Mouse (Mus musculus) hindbrain, embryonic 11.5 days (tissue): Measurements from ENCODE around the gene Pdpk1. TPM values are rescaled to one million over a fixed set of nuclear protein-coding genes. Genes with fewer than 3 reads are reported as not detected.

ENCODE experiments used
- ATAC-seq: fragments of 200-750 bp; cut with Nextera tagmentation; 2 replicates; pipeline ENCODE4 v1.8.0; 2017; ENCODE audit warnings: mild to moderate bottlenecking, moderate TSS enrichment, moderate library complexity; ENCODE audit not compliant: low FRiP score
- DNase-seq: peaks from one replicate; pipeline ENCODE4 v3.0.0-alpha.2; 2015; ENCODE audit warnings: low spot score
- H3K27ac ChIP-seq: fragments of 300-500 bp; sonication (generic); 2 replicates; pipeline ENCODE4 v1.5.1; 2014; ENCODE audit warnings: mild to moderate bottlenecking, low read depth, low read length
- H3K27me3 ChIP-seq: fragments of 300-500 bp; sonication (generic); 2 replicates; pipeline ENCODE4 v1.6.1; 2014; ENCODE audit warnings: mild to moderate bottlenecking, low read length, moderate library complexity, mixed read lengths; ENCODE audit not compliant: control insufficient read depth, insufficient read depth
- H3K36me3 ChIP-seq: fragments of 300-500 bp; sonication (generic); 2 replicates; pipeline ENCODE4 v1.6.1; 2014; ENCODE audit warnings: mild to moderate bottlenecking, low read length, moderate library complexity, mixed read lengths; ENCODE audit not compliant: control insufficient read depth, insufficient read depth
- H3K4me1 ChIP-seq: fragments of 300-500 bp; sonication (generic); replicated peaks from 2 replicates; pipeline ENCODE4 v1.6.1; 2014; ENCODE audit warnings: low read length, mixed read lengths; ENCODE audit not compliant: control insufficient read depth, insufficient read depth
- H3K4me2 ChIP-seq: fragments of 300-500 bp; sonication (generic); replicated peaks from 2 replicates; pipeline ENCODE4 v1.6.1; 2014; ENCODE audit warnings: mild to moderate bottlenecking, low read depth, low read length
- H3K4me3 ChIP-seq: fragments of 300-500 bp; sonication (generic); 2 replicates; pipeline ENCODE4 v1.5.1; 2014; ENCODE audit warnings: low read depth, low read length
- H3K9ac ChIP-seq: fragments of 300-500 bp; sonication (generic); 2 replicates; pipeline ENCODE4 v1.6.1; 2014; ENCODE audit warnings: low read depth, low read length
- H3K9me3 ChIP-seq: fragments of 300-500 bp; sonication (generic); 2 replicates; pipeline ENCODE4 v1.6.1; 2016; ENCODE audit warnings: low read length; ENCODE audit not compliant: control insufficient read depth
- WGBS: fragments of 180-500 bp; shearing (Covaris S2); extraction: QIAGEN DNeasy Blood & Tissue Kit; methylation state at CpG from one replicate; pipeline ENCODE4 v1.1.7; 2014; 5-methylcytosine and 5-hydroxymethylcytosine counted together
- polyA plus RNA-seq: library from polyadenylated mRNA; unstranded; fragments of >200 nt; fragmentation: Nextera tagmentation; extraction: Ambion mirVana; gene quantifications from 2 replicates; pipeline ENCODE4 v1.2.1, GENCODE M21; 2014

Gene Pdpk1
- polyA plus RNA-seq, 1 experiment from 2014 or later, result 61.7 TPM

- DNase-seq (no peak), ATAC-seq (no peak)
- Histone ChIP-seq H3K9me3 (no peaks in the 10 kb centered on the region), H3K4me1 (peaks cover 1% of the 10 kb centered on the region; the same call in 1 of the 2 replicates), H3K4me3 (no peak overlapping the region), H3K4me2 (no peak overlapping the region), H3K36me3 (0 out of 2 replicates have a peak, but pooled peaks cover 2% of the 10 kb centered on the region), H3K9ac (no peak overlapping the region), H3K27ac (no peak overlapping the region), H3K27me3 (no peaks in the 10 kb centered on the region)
- 88% methylated on average over 2 of the region's 2 CpGs for WGBS
Measured at GRCm38 (mm10) chr17:24077101-24077500, 73.6 kb downstream of the Pdpk1 start.

GRCm38 (mm10) chr17:24072919-24073696 lies 77.6 kb downstream of the Pdpk1 start, which contains the start of gene Kctd5:
Gene Kctd5 (minus strand): TSS chr17:24073485.
- Histone ChIP-seq H3K4me3 (peak within 1 kb of the TSS; percentile 95), H3K27ac (peak within 1 kb of the TSS; percentile 39; the same call in 1 of the 2 replicates), H3K27me3 (no peaks in the 10 kb centered on the region), H3K4me1 (peaks cover 2% of the 10 kb centered on the region; the same call in 1 of the 2 replicates), H3K9ac (peak within 1 kb of the TSS; percentile 96), H3K36me3 (0 out of 2 replicates have a peak, but pooled peaks cover 2% of the 10 kb centered on the region), H3K9me3 (no peaks in the 10 kb centered on the region), H3K4me2 (peak within 1 kb of the TSS; percentile 80)
- peak; percentile 97 for ATAC-seq
- WGBS, result under 1% methylated on average over 56 of the region's 62 CpGs
- DNase-seq, result peak; percentile 97

- Histone ChIP-seq H3K36me3 (no peaks in the 10 kb centered on the region), H3K4me1 (peaks cover 2% of the 10 kb centered on the region; the same call in 1 of the 2 replicates), H3K4me2 (no peak overlapping the region), H3K27me3 (no peaks in the 10 kb centered on the region), H3K27ac (no peak overlapping the region), H3K9me3 (no peaks in the 10 kb centered on the region), H3K9ac (no peak overlapping the region), H3K4me3 (no peak overlapping the region)
- WGBS, result 100% methylated on average over 3 of the region's 3 CpGs
- DNase-seq (no peak), ATAC-seq (no peak)
Measured at GRCm38 (mm10) chr17:24069531-24069930, 81.2 kb downstream of the Pdpk1 start.

- Histone ChIP-seq H3K4me2 (no peak overlapping the region), H3K4me3 (no peak overlapping the region), H3K27me3 (no peaks in the 10 kb centered on the region), H3K9ac (no peak overlapping the region), H3K27ac (no peak overlapping the region), H3K36me3 (no peaks in the 10 kb centered on the region), H3K9me3 (no peaks in the 10 kb centered on the region), H3K4me1 (peaks cover 2% of the 10 kb centered on the region; the same call in 1 of the 2 replicates)
- WGBS, result 93% methylated on average over 5 of the region's 5 CpGs
- ATAC-seq (no peak), DNase-seq (no peak)
Measured at GRCm38 (mm10) chr17:24068271-24068670, 82.5 kb downstream of the Pdpk1 start.

- H3K27ac ChIP-seq, result no peak overlapping the region
- H3K9ac ChIP-seq, result no peak overlapping the region
- H3K4me2 ChIP-seq, result no peak overlapping the region
- no peak overlapping the region for H3K4me3 ChIP-seq
- DNase-seq (no peak), ATAC-seq (no peak)
- H3K36me3 ChIP-seq, result peaks cover 9% of the 10 kb centered on the region
- no peaks in the 10 kb centered on the region for H3K27me3 ChIP-seq
- WGBS, result 71% methylated on average over 4 of the region's 4 CpGs
- H3K4me1 ChIP-seq, result no peaks in the 10 kb centered on the region
- no peaks in the 10 kb centered on the region for H3K9me3 ChIP-seq
Measured at GRCm38 (mm10) chr17:24062459-24063155, 88.1 kb downstream of the Pdpk1 start.

GRCm38 (mm10) chr17:24057730-24058245 lies 92.9 kb downstream of the Pdpk1 start:
- Histone ChIP-seq H3K27me3 (no peaks in the 10 kb centered on the region), H3K4me3 (no peak overlapping the region), H3K9me3 (no peaks in the 10 kb centered on the region), H3K4me2 (no peak overlapping the region), H3K4me1 (no peaks in the 10 kb centered on the region), H3K9ac (no peak overlapping the region), H3K36me3 (peaks cover 28% of the 10 kb centered on the region), H3K27ac (no peak overlapping the region)
- 92% methylated on average over 5 of the region's 5 CpGs for WGBS
- DNase-seq (no peak), ATAC-seq (no peak)

GRCm38 (mm10) chr17:24056636-24057625 lies 93.8 kb downstream of the Pdpk1 start:
- 93% methylated on average over 14 of the region's 14 CpGs for WGBS
- H3K36me3 ChIP-seq, result peaks cover 28% of the 10 kb centered on the region
- H3K9ac ChIP-seq, result no peak overlapping the region
- DNase-seq (no peak), ATAC-seq (no peak)
- no peaks in the 10 kb centered on the region for H3K9me3 ChIP-seq
- no peak overlapping the region for H3K27ac ChIP-seq
- H3K4me1 ChIP-seq, result no peaks in the 10 kb centered on the region
- no peak overlapping the region for H3K4me2 ChIP-seq
- no peak overlapping the region for H3K4me3 ChIP-seq
- no peaks in the 10 kb centered on the region for H3K27me3 ChIP-seq

GRCm38 (mm10) chr17:24049008-24049407 lies 101.7 kb downstream of the Pdpk1 start:
- H3K27me3 ChIP-seq, result no peaks in the 10 kb centered on the region
- DNase-seq, result no peak
- no peak overlapping the region for H3K4me3 ChIP-seq
- no peak overlapping the region for H3K4me2 ChIP-seq
- 93% methylated on average over 8 of the region's 8 CpGs for WGBS
- no peak overlapping the region for H3K9ac ChIP-seq
- no peak overlapping the region for H3K27ac ChIP-seq
- H3K4me1 ChIP-seq, result no peaks in the 10 kb centered on the region
- ATAC-seq, result no peak
- no peaks in the 10 kb centered on the region for H3K9me3 ChIP-seq
- H3K36me3 ChIP-seq, result peaks cover 6% of the 10 kb centered on the region; the same call in 1 of the 2 replicates
